Mouse (Mus musculus): ENCODE data around the gene Tcp10a. TPM values are rescaled to one million over a fixed set of nuclear protein-coding genes. Genes with fewer than 3 reads are reported as not detected.
"Not testable (repeated sequence)": the region's sequence is repeated elsewhere in the genome, so short reads cannot be mapped to it uniquely, and the experiment has no call there.

Tcp10a gene
- total RNA-seq (2022) = not detected

DNA sequence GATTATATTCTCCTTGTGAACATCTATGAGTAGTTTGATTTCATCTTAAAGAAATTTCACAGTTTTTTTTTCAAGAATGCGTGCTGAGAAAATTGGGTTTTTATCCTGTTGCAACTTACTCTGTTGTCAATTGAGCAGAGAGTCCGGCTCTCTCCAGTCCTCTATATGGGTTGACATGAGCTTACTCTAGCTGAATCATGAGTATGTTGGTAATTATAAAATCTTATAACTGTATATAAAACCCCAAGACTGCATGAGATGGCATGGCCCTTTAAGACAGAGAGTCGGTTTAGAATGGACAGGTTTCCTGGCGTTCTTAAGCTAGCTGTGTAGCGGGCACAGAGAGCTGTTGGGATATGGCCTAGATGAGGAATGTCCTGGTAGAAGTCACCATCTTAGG is at the start of gene Tcp10a:
Gene Tcp10a (plus strand): TSS at position 301 of the 400 bp plus-strand sequence.
- DNase-seq (ENCODE audit: low spot score) = not testable (repeated sequence)

- no peak for DNase-seq (ENCODE audit: low spot score)
These were observed 45.7 kb upstream of the Tcp10a start for GRCm38 (mm10) chr17:7278702-7279242.

DNA sequence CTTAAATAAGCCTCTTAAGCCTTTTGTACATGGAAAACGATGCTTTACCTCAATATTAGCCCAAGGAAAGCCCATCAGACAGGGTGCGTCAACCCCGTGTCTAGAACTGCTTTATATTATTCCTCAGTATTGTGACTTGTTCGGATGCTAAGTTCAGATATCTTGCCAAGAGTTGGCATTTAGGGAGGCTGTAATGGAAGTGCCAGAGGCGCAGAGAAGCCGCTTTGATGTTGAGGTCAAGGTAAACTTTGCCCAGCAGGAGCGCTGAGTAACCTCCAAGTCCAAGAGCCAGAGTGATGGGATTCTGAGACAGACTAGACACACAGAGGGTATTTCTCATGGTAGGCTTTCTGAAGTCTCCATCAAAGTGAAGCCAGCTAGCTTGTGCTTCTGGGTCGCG is 45.2 kb upstream of the Tcp10a start:
- no peak for DNase-seq (ENCODE audit: low spot score)

- peak; percentile 51 for DNase-seq (ENCODE audit: low spot score)
These were observed 40.0 kb upstream of the Tcp10a start for GRCm38 (mm10) chr17:7284297-7284910.

DNA sequence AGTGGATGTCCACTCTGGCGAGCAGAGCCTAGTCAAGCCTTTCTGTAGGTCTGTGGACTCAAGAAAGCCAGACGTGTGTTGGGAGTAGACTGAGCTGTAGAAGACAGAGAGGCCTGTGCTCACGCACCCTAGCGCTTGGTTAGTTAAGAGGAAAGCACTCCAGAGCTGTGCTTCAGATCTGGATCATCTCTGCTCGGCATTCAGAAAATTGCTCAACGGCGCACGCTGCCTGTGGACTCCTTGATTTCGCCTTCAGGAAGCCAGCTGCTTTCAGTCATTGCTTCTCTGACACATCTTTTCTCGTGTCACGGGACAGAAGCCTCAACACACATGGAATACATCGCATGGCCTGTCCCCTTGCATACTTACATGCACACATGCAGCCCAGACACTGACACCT is 39.2 kb upstream of the Tcp10a start:
- DNase-seq (ENCODE audit: low spot score) = no peak

DNA sequence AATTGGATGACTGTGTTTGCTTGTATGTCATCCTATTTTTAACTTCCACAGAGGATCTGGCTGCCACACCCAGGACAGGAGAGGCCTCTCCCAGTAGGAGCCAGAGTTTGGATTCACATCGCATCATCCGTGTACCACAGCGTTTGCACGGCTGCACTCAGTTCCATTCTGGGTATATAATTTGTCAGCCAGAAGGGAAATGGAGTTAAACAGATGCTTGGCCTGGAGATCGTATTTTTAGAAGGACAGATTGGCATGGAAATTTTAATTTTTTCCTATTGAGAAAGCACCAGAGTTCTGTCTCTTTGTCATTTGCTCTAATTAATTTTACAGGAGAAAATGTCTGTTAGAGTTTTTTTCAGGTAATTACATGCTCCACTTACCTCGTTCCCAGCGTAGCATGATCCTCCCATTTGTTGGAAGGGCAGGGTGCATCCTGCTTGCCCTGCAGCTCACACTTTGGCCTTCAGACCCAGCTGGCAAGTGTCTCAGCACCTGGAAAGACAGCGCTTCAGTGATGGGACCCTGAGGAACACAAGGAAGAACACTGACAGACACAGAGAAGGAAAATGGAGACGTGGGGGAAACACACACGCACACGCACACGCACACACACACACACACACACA is 37.9 kb upstream of the Tcp10a start:
- DNase-seq (ENCODE audit: low spot score) = no peak

DNA sequence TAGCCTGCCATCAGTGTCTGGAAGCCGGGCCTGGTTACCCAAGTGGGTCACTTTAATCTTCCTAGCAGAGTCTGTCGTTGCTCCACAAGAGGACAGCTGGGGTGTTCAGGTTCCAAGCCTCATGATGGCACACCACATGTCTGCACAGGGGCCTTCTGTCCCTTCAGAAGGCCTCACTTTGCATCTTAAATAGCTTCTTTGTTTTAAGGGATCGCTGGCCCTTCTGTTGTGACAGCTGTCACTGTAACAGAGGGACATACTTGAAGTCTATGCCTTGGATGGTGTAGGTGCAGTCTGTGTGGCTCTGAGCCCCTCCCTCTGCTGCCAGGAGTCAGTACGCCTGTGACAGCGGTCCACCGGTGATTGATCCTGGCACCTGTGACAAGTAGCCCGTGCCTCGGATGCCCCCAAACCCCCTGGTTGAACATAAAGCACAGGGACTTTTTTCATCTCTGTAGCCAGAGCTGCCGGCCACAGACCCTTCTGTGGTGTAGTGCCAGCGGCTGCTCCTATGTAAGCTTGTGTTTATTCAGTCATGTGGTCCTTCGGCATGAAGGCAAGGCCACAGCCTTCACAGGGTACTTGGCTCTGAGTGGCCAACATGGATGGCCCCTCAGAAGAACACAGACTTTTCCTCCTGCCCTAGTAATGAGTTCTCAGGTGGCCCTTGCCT is 32.3 kb upstream of the Tcp10a start:
- DNase-seq (ENCODE audit: low spot score) = no peak

- peak; percentile 25 for DNase-seq (ENCODE audit: low spot score)
These were observed 17.9 kb upstream of the Tcp10a start for GRCm38 (mm10) chr17:7306278-7307196.

GRCm38 (mm10) chr17:7315693-7316382 is 8.6 kb upstream of the Tcp10a start:
- peak; percentile 19 for DNase-seq (ENCODE audit: low spot score)

DNA sequence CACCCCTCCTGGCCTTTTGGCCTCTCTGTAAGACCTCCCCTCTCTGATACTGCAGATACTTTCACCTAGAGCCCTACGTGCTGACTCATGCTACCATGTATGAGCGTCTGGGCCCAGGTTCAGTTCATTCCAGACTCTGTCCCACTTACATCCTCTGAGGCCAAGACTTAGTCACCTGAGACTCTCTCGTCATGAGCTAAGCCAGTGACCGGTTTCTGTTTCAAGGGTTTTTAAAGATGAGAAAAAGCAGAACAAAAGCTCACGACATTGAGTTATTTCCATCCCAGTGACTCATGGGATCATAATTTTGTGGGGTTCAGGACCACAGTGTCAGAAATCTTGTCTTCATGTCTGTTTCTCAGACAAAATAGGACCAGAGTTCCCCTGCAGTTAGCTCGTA is 4.7 kb upstream of the Tcp10a start:
- not testable (repeated sequence) for DNase-seq (ENCODE audit: low spot score)

- DNase-seq (ENCODE audit: low spot score) = not testable (repeated sequence)
These were observed 2.0 kb downstream of the Tcp10a start for GRCm38 (mm10) chr17:7326415-7326814.

- DNase-seq (ENCODE audit: low spot score) = not testable (repeated sequence)
These were observed 8.3 kb downstream of the Tcp10a start for GRCm38 (mm10) chr17:7332745-7333144.

GRCm38 (mm10) chr17:7337381-7337780 is 12.9 kb downstream of the Tcp10a start:
- not testable (repeated sequence) for DNase-seq (ENCODE audit: low spot score)

GRCm38 (mm10) chr17:7348765-7349164 is 24.3 kb downstream of the Tcp10a start:
- not testable (repeated sequence) for DNase-seq (ENCODE audit: low spot score)

DNA sequence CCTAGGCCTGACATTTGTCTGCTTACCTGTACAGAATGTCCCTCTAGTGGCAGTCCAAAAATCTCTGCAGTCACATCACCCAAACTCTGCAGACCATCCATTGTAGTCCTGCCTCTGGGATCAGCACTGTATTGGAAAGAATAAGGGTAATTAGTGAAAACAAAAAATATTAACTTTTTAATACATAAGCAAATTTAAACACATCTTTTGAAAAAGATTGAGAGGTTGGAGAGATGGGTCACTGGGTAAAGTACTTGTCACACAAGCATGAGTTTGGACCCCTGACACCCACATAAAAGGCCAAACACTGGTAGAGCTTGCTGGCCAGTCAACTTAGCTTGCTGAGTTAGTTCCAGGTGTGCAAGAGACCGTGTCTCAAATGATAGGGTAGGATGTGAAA is 28.1 kb downstream of the Tcp10a start, which contains the start of gene Ttll2:
Gene Ttll2 (minus strand): TSS at position 101 of the 400 bp plus-strand sequence.
- not testable (repeated sequence) for DNase-seq (ENCODE audit: low spot score)

DNA sequence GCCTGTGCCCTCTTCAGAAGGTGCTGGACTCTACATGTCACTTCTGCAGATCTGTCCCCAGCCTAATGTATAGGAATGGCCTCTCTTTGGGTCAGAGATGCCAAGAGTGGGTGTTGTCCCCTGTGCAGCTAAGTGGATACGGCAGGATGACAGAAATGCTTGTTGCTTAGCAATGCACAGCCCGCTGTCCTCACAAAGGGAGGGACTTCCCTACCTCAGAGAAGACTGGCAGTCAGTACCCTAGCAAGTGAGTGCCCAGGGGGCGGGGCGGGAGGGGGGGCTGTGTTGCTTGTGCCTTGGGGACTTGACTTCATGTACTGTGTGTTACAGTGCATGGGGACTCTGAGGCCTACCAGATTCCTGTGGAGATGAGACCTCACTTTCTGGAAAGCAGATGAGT is 35.4 kb downstream of the Tcp10a start:
- not testable (repeated sequence) for DNase-seq (ENCODE audit: low spot score)

DNA sequence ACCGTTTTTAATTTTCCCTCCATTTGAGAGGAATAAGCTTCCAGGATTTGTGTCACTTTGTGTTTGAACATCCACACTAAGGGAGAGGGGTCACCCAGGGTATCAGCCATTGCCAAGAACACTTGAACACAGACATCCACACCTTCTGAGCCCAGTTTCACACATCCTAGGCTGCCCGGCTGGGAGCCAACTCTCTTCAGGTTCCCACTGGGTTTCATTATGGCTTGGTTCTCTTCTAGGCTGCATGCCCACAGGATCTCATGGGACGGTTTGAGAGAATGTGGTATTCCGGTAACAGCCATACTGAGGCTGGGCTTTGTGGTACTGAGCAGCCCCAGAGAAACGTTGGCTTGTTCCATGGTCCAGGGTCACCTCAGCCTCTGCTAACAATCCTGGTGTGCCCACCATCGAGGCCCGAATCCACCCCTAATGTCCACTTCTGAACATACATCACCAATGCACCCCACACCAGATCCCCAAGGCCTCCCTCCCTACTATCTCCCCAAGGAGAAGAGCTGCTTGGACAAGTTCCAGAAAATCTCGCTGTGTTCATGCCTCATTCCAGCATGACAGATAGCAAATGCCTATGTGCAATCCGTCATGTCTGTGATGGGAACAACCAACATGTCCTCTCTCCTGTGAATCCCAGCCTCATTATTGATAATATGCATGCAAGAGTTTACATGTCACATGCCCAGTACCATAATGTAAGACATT is 36.5 kb downstream of the Tcp10a start:
- peak; percentile 7 for DNase-seq (ENCODE audit: low spot score)

DNA sequence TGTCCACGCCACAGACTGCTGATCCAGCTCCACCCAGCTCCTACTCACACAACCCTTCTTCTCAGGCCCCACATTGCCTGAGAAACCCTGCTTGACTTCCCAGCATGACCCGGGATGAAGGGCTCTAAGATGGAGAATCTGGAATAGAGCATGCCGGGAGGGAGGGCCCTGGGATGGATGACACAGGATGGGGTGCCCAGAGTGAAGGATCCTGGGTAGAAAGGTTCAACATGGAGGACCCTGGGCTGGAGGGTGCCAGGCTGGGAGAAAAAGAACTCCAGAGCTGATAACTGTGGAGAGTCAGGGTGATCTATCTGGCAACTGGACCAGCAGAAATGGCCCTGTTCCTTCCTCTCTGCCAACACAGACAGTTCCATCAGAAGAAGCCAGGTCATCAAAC is 41.2 kb downstream of the Tcp10a start:
- not testable (repeated sequence) for DNase-seq (ENCODE audit: low spot score)

- DNase-seq (ENCODE audit: low spot score) = not testable (repeated sequence)
These were observed 41.8 kb downstream of the Tcp10a start for GRCm38 (mm10) chr17:7366265-7366664.
